Mouse (Mus musculus): ENCODE results near the gene Cenpv. TPM values are rescaled to one million over a fixed set of nuclear protein-coding genes. Genes with fewer than 3 reads are reported as not detected.
A peak's percentile ranks its signal among the peaks of the same experiment; 100 is the strongest.

The Cenpv gene
- polyA plus RNA-seq, 2 experiments: 22.3 to 26.6 TPM

- no peaks in the 10 kb centered on the region for H3K27me3 ChIP-seq (ENCODE audit: control insufficient read depth, insufficient read depth, low read length)
- peak overlapping the region in 1 of 2 experiments; percentile 55; a peak in 2 of 4 replicates for H3K4me3 ChIP-seq (ENCODE audit: insufficient read depth in 1 of 2, low read depth in 2 of 2, low read length in 2 of 2)
- H3K27ac ChIP-seq: no peak overlapping the region; the same call in 1 of the 2 replicates
- ATAC-seq (ENCODE audit: insufficient read depth): no peak
- peak overlapping the region; percentile 80; the same call in 1 of the 2 replicates for H3K4me2 ChIP-seq (ENCODE audit: low read depth)
- no peaks in the 10 kb centered on the region for H3K9me3 ChIP-seq (ENCODE audit: control insufficient read depth, low read length)
- H3K9ac ChIP-seq (replicated peaks): peak overlapping the region; percentile 13; the same call in 1 of the 2 replicates
- no peak for TF ChIP-seq CTCF (IDR thresholded peaks at IDR 0.05; ENCODE audit: low read depth)
- no peak for DNase-seq (ENCODE audit: low read depth in 3 of 3, low spot score in 3 of 3)
- H3K4me1 ChIP-seq (replicated peaks; ENCODE audit: control insufficient read depth in 2 of 2, insufficient read depth in 2 of 2, low read length in 1 of 2): peaks cover 10 to 13% of the 10 kb centered on the region in 2 experiments
- H3K36me3 ChIP-seq (replicated peaks; ENCODE audit: control insufficient read depth, insufficient read depth, low read depth): peaks cover 26% of the 10 kb centered on the region
These were observed 16.0 kb upstream of the Cenpv start for GRCm38 (mm10) chr11:62554934-62555517.

GRCm38 (mm10) chr11:62554163-62554855 lies 15.2 kb upstream of the Cenpv start:
- H3K4me3 ChIP-seq (ENCODE audit: insufficient read depth in 1 of 2, low read depth in 2 of 2, low read length in 2 of 2): peak overlapping the region; percentile 31 to 55; a peak in 3 of 4 replicates
- peaks cover 16 to 20% of the 10 kb centered on the region in 2 experiments for H3K4me1 ChIP-seq (replicated peaks; ENCODE audit: control insufficient read depth in 2 of 2, insufficient read depth in 2 of 2, low read length in 1 of 2)
- no peaks in the 10 kb centered on the region for H3K27me3 ChIP-seq (ENCODE audit: control insufficient read depth, insufficient read depth, low read length)
- DNase-seq (ENCODE audit: low read depth in 3 of 3, low spot score in 3 of 3) (no peak), ATAC-seq (ENCODE audit: insufficient read depth) (no peak)
- H3K9ac ChIP-seq (replicated peaks): no peak overlapping the region
- no peak overlapping the region for H3K27ac ChIP-seq
- 67% methylated on average over 5 of the region's 5 CpGs for WGBS (ENCODE audit: insufficient replicate concordance)
- H3K4me2 ChIP-seq (ENCODE audit: low read depth): peak overlapping the region; percentile 80
- TF ChIP-seq EP300 (IDR thresholded peaks at IDR 0.05; ENCODE audit: low read depth): no peak
- no peak for TF ChIP-seq CTCF (IDR thresholded peaks at IDR 0.05; ENCODE audit: low read depth)
- no peaks in the 10 kb centered on the region for H3K9me3 ChIP-seq (ENCODE audit: control insufficient read depth, low read length)
- H3K36me3 ChIP-seq (replicated peaks; ENCODE audit: control insufficient read depth, insufficient read depth, low read depth): peaks cover 26% of the 10 kb centered on the region

GRCm38 (mm10) chr11:62553633-62554032 lies 14.6 kb upstream of the Cenpv start:
- WGBS (ENCODE audit: insufficient replicate concordance): 68% methylated on average over 5 of the region's 5 CpGs
- no peak for ATAC-seq (ENCODE audit: insufficient read depth)
- Histone ChIP-seq H3K4me1 (replicated peaks; ENCODE audit: control insufficient read depth in 2 of 2, insufficient read depth in 2 of 2, low read length in 1 of 2) (peaks cover 21 to 24% of the 10 kb centered on the region in 2 experiments), H3K4me2 (ENCODE audit: low read depth) (peak overlapping the region; percentile 80), H3K27me3 (ENCODE audit: control insufficient read depth, insufficient read depth, low read length) (no peaks in the 10 kb centered on the region), H3K9ac (replicated peaks) (peak overlapping the region; percentile 35), H3K9me3 (ENCODE audit: control insufficient read depth, low read length) (no peaks in the 10 kb centered on the region), H3K27ac (no peak overlapping the region), H3K4me3 (ENCODE audit: insufficient read depth in 1 of 2, low read depth in 2 of 2, low read length in 2 of 2) (peak overlapping the region; percentile 31 to 55), H3K36me3 (replicated peaks; ENCODE audit: control insufficient read depth, insufficient read depth, low read depth) (peaks cover 26% of the 10 kb centered on the region)
- no peak for TF ChIP-seq EP300 (IDR thresholded peaks at IDR 0.05; ENCODE audit: low read depth)
- TF ChIP-seq CTCF (IDR thresholded peaks at IDR 0.05; ENCODE audit: low read depth): no peak
- no peak for DNase-seq (ENCODE audit: low read depth in 3 of 3, low spot score in 3 of 3)

- Histone ChIP-seq H3K4me2 (ENCODE audit: low read depth) (peak overlapping the region; percentile 80), H3K27me3 (ENCODE audit: control insufficient read depth, insufficient read depth, low read length) (no peaks in the 10 kb centered on the region), H3K9ac (replicated peaks) (peak overlapping the region; percentile 35), H3K4me1 (replicated peaks; ENCODE audit: control insufficient read depth in 2 of 2, insufficient read depth in 2 of 2, low read length in 1 of 2) (peaks cover 21 to 24% of the 10 kb centered on the region in 2 experiments), H3K4me3 (ENCODE audit: insufficient read depth in 1 of 2, low read depth in 2 of 2, low read length in 2 of 2) (peak overlapping the region; percentile 31 to 55), H3K36me3 (replicated peaks; ENCODE audit: control insufficient read depth, insufficient read depth, low read depth) (peaks cover 26% of the 10 kb centered on the region), H3K9me3 (ENCODE audit: control insufficient read depth, low read length) (no peaks in the 10 kb centered on the region), H3K27ac (no peak overlapping the region)
- ATAC-seq (ENCODE audit: insufficient read depth) (no peak), DNase-seq (ENCODE audit: low read depth in 3 of 3, low spot score in 3 of 3) (no peak)
- TF ChIP-seq CTCF (IDR thresholded peaks at IDR 0.05; ENCODE audit: low read depth): no peak
- no peak for TF ChIP-seq EP300 (IDR thresholded peaks at IDR 0.05; ENCODE audit: low read depth)
- WGBS (ENCODE audit: insufficient replicate concordance): 30% methylated on average over 1 of the region's 1 CpGs
These were observed 14.1 kb upstream of the Cenpv start for GRCm38 (mm10) chr11:62553186-62553585.

All from liver, embryonic 14.5 days (tissue).